Mouse (Mus musculus): ENCODE data around the gene Picalm.

Picalm gene

DNA sequence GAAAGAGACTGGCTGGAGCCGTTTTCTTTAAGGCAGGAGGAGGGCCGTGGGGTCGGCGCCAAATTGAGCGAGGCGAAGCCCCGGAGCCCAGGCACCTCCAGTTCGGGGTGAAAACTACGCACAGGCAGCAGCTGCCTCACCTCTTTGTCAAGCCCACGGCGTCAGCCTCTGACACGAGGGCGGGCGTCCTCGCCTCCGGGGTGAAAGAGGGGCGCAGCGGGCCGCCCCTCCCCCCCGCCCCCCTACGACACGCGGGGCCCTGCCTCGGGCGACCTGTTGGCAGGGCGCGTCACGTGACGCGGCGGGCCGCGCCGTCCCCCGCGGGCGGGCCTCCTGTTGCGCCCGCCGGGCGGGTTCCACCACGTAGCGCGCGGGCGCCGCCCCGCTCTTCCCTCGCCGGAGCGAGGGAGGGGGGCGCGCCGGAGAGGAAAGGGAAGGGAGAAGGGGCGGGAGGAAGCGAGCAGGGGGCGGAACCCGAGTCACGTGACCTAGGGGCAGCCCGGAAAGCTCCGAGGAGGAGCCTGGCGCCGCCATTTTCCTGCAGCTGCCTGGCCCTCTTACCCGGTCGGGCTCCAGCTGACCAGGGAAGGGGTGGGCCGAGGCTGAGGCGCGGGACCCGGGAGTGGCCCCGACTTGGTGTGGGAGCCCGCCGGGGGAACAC is at the start of gene Picalm:
Gene Picalm (plus strand): TSS at position 482 of the 661 bp plus-strand sequence.
- peak; percentile 96 for DNase-seq (ENCODE audit: low spot score)

DNA sequence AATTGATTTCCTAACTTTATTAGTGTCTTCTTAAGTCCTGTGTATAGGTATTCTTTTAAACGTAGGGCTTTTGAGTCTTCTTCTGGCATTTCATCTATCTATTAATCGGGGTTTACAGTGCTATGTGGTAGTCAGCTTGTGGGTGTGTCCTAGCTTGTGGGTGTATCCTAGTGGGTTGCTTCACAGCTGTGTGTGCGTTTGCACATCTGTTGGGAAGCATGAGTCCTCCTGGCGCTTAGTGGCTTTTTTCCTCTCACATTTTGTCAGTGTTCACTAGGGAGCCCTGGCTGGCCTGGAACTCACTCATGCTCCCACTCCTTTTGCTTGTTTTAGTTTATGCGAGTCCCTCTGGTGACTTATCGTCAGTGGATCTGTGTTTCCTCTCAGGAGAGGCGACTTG is 46.2 kb upstream of the Picalm start:
- DNase-seq (ENCODE audit: low spot score): no peak

DNA sequence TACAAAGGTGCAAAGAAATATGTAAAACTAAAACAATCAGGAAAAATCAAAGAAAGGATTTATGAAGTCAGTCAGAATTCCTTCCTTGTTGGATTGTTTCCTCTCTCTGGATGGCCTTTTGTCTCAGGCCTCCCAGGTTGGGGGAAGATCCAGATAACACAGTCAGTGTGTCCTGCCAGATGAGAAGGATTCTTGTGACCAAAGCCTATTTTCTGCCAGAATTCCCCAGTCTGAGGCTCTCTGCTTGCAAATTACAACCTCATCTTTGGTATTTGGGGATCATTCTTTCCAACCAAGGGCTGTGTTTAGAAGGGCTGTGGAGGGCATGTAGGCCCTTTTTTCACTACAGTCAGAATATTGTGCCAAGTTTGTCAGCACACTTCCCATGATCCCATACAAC is 45.5 kb upstream of the Picalm start:
- DNase-seq (ENCODE audit: low spot score): no peak

DNA sequence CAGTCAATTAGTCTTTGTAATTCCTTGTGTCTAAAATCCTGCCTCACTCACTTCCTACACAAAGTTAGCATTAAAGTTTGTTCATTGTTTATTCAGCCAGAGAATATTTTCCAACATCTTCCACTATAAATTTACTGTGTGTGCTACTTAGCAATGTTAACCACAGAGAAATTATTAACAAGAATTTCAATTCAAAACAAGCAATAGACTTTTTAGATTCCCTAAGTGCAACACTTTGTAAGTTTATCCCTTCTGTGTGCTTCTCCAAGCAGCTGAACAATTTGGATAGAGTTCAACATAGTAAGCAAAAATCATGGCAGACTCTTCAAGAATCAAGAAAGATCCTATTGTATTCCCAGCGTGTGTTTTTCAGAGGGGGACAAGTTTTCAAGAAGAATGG is 44.3 kb upstream of the Picalm start:
- no peak for DNase-seq (ENCODE audit: low spot score)

DNA sequence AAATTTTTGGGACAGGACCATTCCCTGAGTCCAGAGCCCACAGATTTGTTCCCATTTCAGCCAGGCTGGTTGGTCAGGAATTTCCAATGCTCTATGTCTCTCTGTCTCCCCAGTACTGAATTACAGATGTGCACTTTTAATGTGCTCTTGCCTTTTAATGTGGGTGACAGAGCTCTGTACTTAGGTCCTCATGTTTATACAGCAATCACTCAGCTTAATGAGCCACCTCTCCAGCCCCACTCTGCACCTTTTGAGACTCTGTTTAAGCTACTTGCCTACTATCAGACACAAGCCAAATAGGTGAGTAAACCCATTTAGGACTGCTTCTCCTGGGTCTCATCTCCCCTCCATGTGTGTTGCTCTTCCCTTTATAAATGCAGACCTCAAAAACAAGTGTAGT is 43.2 kb upstream of the Picalm start:
- no peak for DNase-seq (ENCODE audit: low spot score)

DNA sequence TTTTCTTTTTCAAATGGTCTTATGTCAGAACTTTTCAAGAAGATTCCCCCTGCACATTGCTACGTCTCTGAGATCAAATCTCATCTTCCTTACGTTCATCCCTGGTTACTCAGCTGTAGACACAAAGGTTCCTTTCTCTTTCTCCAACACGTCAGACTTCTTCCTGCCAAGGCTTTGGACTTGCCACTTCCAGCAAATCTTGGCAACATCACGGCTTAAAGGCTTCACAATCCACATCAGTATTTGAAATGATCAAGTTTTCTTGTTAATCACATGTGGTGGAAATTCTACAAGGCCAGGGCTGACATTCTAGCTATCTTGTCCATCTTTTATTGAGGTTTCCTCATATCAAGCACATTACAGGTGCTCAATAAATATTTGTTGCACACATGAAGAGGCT is 39.0 kb upstream of the Picalm start:
- DNase-seq (ENCODE audit: low spot score): no peak

DNA sequence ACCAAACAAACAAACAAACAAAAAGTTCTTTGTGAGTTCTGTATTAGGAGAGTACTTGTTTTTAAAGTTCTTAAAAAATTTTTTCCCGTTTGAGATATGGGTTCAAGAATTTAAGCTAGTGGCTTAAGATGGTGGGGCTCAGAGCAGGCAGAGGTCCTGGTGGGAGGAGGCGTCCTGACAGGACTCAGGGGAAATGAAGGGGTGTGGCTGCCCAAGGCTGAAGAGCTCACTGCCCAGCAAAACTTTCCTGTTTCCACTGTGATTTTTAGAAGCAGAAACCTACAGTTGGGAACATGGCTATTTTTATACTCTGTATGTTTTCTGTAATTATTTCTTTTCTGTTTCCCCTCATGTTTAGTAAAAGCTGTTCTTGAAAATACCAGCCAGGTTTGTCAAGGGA is 38.3 kb upstream of the Picalm start:
- DNase-seq (ENCODE audit: low spot score): no peak

DNA sequence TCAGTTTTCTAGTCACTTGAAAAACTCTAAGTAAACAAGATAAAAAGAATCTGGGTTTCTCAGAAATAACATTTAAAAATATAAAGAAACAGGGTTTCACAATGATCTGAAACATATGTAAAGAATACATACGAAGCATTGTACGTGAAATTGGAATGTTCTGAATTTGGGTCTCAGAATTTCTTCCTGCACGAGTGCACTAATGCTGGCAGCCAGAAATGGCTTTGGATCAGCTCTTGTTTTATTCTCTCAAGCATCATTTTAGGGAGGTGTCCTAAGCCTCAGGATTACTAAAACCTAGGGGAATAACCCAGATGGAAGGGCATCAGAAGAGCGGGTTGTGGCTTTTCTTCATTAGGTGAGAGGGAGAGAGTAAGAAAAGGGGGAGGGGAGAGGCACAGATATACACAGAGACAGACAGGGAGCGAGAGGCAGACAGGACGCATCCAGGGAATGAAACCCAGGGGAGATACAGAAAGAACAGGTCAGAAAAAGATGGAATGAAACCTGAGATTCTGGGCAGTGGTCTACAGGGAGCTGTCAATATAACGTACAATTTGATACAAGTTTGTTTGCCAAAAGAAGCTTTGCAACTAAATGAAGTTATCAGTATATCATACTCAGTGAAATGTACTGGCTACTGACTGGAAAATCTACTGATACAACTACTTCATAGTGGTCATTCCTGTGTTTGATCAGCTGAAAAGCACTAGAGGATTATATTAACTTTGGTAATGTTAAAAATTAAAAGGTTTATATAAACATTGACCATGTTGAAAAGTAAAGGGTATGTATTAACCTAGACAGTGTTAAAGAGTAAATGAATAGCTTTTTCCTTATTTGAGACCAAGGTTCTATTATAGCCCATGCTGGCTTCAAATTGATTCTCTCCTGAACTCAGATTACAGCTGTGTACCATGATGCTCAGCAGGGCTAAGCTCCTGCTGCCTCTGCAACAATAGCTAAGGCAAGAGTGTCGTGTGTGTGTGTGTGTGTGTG is 37.3 kb upstream of the Picalm start:
- no peak for DNase-seq (ENCODE audit: low spot score)

DNA sequence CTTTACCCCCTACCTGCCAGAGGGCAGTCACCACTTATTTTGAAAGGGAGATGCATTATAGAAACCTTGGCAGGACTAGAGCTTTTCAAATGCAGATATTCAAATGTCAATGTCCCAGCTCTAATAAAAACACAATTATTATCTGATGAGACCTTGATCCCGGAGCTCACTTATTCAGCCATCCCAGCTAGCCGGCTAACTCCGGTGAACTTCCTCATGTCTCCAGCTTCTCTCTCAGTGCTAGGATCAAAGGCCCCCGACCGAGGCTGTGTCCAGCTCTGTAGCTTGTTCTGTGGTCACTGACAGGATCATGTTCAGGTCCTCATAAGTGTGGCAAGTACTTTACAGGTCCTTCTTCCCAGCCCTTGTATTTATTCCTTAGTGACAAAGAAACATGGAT is 34.9 kb upstream of the Picalm start:
- no peak for DNase-seq (ENCODE audit: low spot score)

DNA sequence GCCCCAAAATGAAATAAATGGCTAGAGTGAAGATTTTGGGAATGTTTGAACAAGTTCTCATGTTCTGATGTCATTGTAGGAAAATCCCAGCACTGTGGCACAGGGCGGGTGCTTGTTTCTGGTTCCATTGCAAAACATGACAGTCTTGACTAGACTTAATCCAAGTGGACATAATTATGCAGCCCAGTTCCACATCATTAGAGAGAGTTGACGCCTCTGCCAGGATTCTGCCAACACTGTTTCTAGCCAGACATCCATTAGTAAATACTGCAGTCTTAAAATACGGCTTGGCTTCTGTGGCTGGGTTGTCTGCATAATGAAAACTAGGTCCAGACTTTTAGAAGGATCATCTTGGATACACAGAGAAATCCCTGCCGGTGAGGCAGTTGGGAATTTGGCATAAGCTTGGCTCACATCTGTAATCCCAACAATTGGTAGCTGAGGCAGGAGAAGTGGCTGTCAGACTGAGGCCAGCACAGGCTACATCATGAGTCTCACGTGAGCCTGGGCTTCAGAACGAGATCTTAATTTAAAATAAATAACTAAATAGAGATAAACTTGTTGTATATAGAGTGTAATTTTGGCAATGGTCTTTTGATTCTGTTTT is 34.1 kb upstream of the Picalm start:
- DNase-seq (ENCODE audit: low spot score): no peak

DNA sequence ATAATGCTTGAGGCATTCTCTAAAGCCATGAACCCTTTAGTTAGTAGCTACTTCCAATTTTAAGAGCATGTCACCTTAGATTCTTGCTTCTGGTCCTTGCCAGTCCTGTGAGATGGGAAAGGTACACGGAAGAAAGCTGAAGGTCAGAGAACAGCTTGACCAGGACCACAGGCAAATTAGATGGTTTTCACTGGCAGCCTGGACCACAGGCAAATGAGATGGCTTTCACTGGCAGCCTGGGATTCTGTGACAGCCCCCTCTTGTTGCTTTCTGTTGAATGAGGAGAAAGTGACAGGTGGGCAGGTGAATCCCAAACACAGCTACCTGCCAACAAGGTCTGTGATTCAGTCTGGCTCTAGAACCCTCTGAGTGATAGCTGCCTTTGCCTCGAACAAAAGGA is 33.4 kb upstream of the Picalm start:
- DNase-seq (ENCODE audit: low spot score): no peak

DNA sequence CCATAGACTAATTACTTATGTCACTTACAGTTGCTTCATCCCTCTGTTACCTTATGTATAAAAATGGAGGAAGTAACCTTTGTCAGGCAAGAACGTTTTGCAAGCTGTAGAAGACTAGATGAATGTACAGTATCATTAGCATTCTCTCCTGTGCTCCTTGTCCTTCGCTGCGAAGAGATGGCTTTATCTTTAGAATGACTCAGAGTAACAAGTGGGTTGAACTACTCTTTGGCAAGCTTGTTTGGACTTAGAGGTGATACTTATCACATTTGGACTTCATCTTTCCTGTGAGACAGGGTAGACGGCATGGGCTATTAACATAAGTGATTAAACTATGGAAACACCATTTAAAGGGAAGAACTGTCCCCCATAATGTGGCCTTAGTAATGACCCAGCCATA is 31.8 kb upstream of the Picalm start:
- no peak for DNase-seq (ENCODE audit: low spot score)

DNA sequence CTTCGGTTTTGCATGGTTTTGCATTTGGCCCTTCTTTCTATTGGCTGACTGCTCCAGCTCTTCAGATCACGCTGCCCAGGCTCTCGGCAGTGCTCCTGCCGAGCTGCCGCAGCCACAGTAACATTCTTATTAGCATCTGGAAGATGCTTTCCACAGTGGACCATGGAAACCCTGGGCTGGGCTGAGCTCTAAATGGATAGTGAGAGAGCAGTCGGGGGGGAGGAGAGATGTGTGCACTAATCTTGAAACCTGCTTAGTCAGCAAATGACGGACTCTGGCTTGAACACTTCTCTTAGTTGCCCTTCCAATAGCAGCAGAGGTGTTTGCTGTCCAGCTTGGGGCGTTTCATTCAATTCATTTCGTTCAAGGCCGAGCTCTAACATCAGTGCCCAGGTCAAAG is 30.8 kb upstream of the Picalm start:
- no peak for DNase-seq (ENCODE audit: low spot score)

DNA sequence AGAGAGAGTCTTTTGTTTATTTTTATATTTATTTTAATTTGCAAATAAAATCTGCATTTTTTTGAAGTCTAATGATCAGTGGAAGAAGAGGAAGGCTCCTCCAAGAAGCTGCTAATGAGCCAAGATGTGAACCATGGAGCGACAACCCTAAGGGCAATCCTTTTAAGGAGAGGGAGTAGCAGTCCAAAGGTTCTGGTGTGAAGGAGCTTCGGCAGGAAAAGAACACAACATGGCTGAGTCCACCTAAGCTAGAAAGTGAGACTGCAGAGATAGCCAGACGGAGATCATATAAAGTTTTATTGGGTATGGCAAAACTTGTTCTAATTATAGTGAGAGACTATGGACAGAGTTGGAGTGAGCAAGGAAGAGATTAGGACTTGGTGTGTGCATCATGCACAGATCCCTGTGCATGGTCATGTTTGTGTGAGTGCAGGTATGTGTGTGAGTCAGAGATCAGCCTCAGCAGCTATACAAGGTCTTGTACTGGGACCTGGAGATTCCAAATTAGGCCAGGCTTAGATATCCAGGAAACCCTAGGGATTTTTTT is 29.3 kb upstream of the Picalm start:
- no peak for DNase-seq (ENCODE audit: low spot score)

DNA sequence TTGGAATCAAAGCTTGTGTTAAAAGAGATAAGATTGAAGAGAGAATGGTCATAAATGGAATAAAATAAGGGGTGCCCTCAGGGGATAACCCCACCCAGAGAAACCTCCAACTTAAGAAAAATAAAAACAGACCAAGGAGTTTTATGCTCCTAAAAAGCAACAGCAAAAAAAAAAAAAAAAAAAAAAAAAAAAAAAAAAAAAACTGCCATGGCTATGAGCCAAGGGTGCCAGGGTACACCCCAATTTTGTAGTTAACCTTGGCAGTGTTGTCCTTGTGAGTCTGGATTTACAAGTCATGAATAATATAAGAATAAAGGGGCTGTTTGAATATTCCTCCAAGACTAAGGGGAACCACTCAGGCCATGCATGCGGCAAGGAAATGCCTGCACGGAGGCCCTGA is 13.9 kb upstream of the Picalm start:
- DNase-seq (ENCODE audit: low spot score): no peak

DNA sequence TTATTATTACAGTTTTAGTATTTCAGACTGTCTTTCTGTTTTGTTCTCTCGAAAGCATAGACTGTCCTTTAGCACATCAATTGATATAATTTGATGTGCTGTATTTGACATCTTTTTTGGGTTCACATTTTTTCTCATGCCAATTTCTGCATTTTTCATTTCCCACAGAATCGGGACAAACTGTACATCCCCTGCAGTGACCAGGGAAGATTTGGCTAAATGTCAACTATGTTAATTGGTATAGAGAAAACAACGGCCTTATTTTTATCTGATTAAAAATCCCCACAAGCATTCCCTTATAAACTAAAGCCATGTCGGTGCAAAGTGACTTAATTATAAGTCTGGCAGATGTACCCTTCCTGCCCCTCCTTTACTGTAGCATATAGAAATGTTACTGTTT is 9.9 kb upstream of the Picalm start:
- DNase-seq (ENCODE audit: low spot score): no peak

DNA sequence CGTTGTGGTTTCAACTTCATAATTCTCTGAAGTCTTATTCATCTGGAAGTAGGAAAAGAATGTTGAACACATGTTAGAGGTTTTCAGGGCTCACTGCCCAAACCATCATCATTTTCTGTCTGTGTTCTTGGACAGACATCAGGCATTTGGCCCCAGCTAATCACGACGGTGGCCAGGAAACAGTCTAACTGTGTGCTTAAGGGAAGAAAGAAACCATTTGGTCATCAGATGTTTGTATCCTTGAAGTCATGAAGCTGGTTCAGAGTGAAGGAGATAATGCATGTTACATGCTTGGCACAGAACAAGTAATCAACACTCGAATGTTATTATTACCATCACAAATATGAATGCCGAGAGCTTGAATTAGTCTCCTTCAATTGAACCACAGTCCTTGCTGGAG is 5.0 kb upstream of the Picalm start:
- DNase-seq (ENCODE audit: low spot score): no peak

DNA sequence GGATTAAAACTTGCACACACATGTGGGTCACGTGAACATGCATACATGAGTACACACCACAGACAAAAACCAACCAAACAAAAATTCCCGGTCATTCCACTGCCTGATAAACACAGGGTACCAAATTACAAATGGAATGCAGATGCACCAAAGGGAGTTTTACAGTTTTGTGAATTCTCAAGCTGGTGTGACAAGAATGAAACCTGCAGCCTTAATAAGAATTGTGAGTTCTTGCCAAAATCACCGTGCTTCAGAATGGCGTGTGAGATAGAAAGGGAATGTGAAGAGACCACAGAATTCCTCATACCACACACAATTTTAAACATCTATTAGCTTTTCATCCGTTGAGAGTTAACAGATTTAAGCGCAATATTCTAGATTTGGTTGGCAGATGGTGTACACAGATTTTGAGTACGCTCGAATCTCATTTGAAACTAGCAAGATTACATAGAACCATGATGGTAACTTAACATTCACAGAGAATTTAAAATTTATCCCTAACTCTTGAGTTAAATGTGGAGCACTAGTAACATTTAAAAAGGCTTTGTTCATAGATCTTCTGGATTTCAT is 1.3 kb upstream of the Picalm start:
- no peak for DNase-seq (ENCODE audit: low spot score)

DNA sequence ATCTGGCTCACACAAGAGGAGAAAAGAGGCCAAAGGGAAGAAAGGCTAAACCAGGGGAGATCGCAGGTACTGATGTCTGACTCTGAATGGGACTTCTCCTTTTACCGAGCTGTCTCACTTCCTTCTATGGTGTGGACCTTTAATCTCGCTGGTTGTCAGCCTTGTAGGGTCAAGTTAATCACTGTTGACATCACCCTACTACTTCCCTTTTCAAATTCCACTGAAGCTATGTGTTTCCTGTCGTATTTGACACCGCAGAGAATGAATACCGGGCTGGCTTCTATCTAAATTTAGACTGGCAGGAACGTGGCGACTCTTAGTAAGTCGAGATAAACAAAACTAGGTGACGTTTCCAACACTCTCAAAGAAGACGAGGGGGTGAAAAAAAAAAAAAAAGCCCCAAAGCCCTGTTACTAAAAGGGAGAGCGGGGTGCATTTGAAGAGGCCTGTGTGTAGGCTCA is 712 bp upstream of the Picalm start:
- peak; percentile 43 for DNase-seq (ENCODE audit: low spot score)

DNA sequence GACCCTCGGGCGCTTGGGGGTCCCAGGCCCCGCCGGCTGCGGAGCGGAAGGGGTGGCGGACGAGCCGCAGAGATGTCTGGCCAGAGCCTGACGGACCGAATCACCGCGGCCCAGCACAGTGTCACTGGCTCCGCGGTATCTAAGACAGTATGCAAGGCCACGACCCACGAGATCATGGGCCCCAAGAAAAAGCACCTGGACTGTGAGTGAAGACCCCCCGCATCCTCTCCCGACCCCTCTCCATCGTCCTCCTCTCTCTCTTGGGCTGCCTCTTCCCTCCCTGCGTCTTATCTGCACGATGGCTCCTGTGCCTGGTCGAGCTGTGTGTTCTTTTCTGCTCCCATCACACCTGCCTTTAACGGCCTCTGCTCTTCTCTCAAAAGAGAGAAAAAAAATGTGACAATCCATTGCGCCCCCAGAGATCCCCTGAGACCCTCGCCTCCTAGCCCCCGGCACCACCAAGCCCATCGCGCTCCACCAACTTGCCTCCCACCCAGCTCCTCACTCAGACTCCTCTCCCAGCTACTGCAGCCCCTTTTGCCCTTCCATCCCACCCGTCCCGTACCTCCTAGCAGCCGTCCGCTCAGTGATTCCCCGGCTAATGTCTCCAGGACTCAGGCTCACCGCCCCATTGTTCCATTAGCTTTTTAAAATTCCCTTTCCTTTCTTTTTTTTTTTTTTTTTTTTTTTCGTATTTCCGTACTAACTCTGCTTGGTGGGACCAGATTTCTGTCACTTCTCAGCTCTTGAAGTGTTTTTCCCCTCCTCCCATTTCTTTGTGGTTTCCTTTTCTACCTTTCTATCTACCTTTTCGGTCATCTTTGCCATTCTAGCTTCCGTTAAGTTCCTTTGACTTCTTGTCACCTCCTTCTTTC is 725 bp downstream of the Picalm start:
- DNase-seq (ENCODE audit: low spot score): no peak

DNA sequence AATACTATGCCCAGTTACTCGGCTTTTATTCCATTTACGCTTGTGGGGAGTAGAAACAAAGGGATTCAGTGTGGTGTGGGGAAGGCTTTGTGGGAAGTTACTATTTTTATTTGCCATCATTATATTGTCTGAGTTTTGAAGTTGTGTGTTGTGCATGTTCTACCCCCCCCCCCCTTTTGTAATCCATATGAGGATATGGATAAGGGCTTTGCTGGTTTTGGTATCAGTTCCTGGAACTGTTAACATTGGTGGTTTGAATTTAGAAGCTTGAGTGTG is 1.3 kb downstream of the Picalm start:
- DNase-seq (ENCODE audit: low spot score): no peak

DNA sequence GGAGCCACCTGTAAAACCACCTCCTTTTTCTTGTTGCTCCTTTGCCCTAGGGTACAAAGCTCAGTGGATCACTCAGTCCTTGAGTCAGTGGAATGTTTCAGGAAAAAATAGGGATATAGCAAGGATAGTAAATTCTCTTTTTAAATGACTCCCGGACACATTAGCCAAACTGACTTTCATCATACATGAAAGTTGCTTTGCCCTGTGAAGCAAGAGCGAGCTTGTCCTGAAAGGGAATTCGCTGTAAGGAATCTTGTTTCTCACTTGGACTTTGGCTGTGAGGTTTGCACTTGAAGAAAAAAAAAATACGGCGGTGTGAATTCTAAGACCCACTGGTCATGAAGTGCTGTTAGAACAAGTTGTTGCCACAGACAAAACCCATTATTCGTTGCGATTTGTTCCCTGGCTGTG is 1.8 kb downstream of the Picalm start:
- no peak for DNase-seq (ENCODE audit: low spot score)

Data from left cerebral cortex, adult 11 months (tissue).